Mouse (Mus musculus) c-Kit-positive CD71-positive TER-119-negative erythroid progenitor cells, embryonic 14.5 days (primary cell): Measurements from ENCODE around the gene Sbk3.
"Not testable (repeated sequence)": the region's sequence is repeated elsewhere in the genome, so short reads cannot be mapped to it uniquely, and the experiment has no call there.

ENCODE experiments used
- DNase-seq: peaks from one replicate; pipeline ENCODE4 v3.0.0-alpha.2; 2013; ENCODE audit warnings: low read depth

Sbk3 gene

DNA sequence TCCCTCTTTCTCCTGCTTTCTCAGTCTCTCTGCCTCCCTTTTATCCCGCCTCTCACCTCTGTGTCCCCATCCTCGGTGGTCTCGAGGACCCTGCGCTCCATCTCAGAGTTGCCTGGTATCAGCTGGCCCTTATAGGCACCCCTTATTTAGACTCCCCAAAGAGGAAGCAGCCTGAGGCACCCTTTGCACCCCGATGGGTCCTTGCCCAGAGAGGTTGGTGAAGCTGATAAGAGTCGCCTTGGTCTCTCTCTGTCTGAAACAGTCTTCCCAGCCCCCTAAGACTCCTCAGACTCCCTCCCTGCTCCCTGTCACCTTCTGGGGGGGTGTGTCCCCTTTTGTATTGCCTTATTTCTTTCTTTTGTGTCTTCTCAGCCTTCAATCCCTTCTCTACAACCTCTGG, at the start of gene Sbk3:
TSS of gene Sbk3 (minus strand) at position 101 of the 400 bp plus-strand sequence.
- DNase-seq = no peak

DNA sequence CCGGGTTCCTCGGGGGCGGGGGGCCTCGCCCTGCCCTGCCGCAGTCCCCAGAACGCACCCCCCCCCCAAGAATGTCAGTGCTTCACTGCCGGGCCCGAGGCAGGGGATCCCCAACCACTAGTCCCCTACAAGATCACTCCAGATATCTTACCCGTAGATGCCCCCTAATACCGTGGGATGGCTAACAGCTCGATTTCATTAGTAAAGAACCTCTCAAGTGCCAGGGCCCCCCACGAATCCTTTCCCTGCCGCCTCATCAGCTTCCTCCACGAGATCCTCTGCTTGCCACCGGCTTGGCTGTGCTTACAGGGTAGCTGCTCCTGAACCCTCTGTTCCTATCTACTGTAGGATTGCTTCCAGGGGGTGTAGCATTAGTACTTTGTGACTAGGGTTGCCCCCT, 49.7 kb upstream of the Sbk3 start:
- DNase-seq = no peak

DNA sequence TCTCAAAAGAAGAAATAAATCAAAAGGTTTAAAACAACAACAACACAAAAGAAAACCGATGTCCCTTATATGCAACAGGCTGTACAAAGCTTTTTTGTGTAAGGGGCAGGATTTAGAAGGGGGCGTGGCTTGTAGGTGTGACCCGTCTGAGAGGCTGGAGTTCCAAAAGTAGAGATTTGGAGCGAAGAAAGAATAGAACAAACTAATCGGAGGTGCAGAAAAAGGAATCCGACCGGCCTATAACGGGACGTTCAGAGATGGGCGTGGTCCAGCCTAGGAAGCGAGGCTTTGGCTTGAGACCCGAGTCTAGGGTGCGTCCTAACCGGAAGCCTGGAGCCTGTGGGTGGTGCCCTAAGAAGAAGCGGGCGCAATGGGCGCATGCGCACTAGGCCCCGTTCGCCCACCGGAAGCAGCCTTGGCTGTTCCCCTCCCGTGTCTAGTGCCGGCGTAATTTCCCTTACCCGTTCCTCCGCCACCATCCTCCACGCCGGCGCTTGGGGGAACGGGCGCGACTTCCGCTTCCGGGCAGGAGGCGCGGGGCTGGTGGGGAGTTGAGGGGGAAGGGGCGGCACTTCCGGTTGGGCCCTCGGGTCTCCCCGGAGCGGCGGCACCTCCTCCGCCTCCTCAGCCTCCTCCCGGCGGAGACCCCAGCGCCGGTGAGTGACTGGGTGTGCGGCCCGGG, 49.2 kb upstream of the Sbk3 start, which contains the start of the genes Zfp865 and Ccdc106:
TSS of gene Zfp865 (plus strand) at position 377 of the 682 bp plus-strand sequence.
TSS of gene Ccdc106 (plus strand) at position 554 of the 682 bp plus-strand sequence.
- peak; percentile 97 for DNase-seq

GRCm38 (mm10) chr7:5019576-5019975, 48.6 kb upstream of the Sbk3 start:
- not testable (repeated sequence) for DNase-seq

DNA sequence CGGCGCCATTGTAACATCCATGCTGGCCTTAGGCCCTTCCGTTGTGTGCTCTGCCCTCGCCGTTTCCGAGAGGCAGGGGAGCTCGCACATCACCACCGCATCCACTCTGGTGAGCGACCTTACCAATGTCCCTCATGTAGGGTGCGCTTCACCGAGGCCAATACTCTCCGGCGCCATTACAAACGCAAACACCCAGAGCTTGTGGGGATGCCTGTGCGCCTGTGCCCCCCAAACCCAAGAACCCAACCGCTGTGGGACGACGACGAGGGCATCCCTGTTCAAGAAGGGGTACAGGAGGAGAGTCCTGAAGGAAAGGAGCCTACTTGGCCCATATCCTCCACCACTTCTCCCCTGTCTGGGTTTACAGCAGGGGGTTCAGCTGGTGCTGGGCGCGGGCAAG, 47.0 kb upstream of the Sbk3 start:
- DNase-seq = no peak

DNA sequence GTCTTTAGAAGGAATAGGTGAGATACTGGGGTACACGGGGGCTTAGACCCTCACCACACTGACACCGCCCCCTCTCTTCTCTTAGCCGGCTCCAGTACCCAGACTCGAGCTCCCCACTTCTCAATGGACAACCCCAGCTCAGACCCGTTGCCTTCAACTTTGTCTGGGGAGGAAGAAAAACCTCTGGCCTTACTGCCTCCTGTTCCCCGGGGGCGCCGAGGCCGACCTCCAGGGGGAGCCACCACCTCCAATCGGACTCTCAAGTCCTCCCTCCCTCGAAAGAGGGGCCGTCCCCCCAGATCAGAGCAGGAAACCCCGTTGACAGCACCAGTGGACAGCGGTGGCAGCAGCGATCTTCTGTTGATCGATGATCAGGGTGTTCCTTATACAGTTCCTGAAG, 46.4 kb upstream of the Sbk3 start:
- DNase-seq = no peak

DNA sequence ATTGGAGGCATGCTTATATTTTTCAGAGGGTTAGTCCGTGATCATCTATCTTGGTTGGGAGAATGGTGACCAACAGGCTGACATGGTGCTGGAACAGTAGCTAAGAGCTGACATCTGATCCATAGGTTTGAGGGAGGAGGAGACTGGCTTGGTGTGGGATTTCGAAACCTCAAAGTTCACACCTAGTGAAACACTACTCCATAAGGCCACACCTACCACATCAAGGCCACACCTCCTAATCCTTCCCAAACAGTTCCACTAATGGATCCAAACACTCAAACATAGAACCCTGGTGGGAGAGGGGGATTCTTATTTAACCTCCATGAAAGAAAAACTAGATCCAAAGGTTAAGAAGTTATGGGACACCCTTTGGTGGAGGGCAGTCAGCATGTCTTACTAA, 46.0 kb upstream of the Sbk3 start:
- DNase-seq = no peak

DNA sequence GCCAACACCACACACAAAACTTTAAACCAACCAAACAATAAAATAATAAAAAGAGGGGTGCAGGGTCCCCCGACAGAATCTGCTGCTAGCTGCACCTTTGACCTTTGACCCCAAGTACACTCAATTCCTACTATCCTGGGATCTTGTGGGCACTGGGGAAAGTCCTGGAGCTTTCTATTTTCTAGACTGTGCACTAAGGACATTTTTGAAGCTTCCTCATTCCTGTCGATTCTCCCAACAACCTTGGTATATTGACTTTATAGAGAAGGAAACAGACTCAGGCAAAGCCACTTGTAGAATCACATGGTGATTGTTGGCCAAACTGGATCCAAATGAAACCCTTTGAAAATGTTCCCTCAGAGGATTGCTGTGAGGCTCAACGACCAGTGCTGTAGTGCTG, 45.1 kb upstream of the Sbk3 start:
- no peak for DNase-seq

GRCm38 (mm10) chr7:5015118-5016001, 44.4 kb upstream of the Sbk3 start, which contains the start of gene Gm44973:
Gm44973 (plus strand) TSS chr7:5015496.
- peak; percentile 90 for DNase-seq

GRCm38 (mm10) chr7:5014251-5015117, 43.5 kb upstream of the Sbk3 start, which contains the start of the genes Zfp524 and Fiz1:
Zfp524 (plus strand) TSS chr7:5014415.
Fiz1 (minus strand) TSS chr7:5014697.
- peak; percentile 97 for DNase-seq

- DNase-seq = no peak
Measured at GRCm38 (mm10) chr7:5012681-5013513, 41.9 kb upstream of the Sbk3 start.

DNA sequence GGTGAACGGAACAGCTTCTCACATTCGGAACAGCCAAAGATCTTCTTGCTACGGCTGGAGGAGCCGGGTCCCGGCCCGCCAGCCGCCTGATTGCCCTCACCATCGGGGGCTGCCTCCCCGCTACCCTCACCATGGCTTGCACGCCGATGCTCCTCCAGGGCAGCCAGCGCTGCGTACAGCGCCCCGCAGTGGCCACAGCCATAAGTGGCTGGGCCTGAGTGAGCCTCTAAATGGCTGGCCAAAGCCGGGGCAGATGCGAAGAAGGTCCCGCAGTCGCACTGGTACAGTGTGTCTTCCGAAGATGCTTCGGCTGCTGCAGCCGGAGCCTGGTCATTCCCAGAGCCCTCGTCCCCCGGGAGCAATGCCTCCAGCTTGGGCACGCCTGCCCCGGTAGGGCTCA, 37.3 kb upstream of the Sbk3 start:
- no peak for DNase-seq

GRCm38 (mm10) chr7:5002876-5003275, 31.9 kb upstream of the Sbk3 start:
- not testable (repeated sequence) for DNase-seq

GRCm38 (mm10) chr7:4999876-5000275, 28.9 kb upstream of the Sbk3 start:
- no peak for DNase-seq

DNA sequence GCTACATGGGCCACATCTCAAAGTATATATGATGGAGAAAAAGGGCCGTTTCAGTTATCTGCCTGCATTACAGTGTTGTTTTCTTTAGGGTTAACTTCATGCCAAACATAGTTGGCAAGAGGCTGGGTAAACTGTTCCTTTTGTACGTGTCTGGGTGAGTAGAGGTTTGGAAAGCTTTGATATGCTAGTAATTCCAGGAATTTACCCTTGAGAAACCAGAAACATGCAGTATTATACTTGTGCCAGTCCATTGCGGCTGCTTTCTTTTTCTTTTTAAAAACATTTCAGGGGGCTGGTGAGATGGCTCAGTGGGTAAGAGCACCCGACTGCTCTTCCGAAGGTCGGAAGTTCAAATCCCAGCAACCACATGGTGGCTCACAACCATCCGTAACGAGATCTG, 26.0 kb upstream of the Sbk3 start:
- no peak for DNase-seq

DNA sequence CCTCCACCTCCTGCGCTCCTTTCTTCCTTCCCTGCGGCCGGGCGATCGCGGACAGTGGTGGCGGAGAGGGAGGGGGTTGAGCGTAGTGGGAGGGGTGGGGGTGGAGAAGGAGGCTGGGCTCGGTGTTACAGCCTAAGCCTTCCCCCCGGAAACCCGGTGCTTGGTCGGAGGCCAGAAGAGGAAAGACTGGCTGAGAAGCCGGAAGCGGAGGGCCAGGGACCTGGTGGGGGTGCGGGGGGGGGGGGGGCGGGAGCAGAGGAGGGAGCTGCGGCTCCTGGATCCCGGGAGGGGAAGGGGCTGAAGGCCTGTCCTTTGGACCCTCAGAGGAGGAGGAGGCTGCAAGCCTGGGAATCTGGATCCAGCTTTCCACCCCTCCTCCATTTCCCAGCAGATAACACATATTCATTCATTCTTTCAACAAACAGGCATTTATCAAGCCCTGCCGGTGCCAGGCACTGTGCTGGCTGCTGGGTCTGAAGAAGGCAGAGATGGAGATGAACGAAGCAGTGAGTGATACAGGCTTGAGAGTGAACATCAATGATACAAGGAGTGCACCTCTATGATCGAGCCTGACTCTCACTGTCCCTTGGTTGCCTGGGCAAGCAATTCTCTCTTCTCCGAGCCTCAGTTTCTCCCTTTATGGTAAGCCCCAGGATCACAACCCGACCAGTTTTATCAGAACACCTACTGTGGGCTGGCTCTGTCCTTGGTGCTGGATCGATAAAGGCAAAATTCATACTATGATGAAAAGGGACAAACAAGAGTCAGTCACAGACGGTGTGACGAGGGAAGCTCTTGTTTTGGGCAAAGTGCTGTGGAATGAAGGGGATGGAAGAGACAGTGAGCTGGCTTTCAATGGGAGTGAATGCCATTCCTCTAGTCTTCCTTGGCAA, 25.3 kb upstream of the Sbk3 start, which contains the start of gene Zfp579:
TSS of gene Zfp579 (minus strand) at position 156 of the 893 bp plus-strand sequence.
- DNase-seq = no peak

GRCm38 (mm10) chr7:4995268-4996002, 24.5 kb upstream of the Sbk3 start:
- no peak for DNase-seq

- DNase-seq = no peak
Measured at GRCm38 (mm10) chr7:4993999-4994788, 23.2 kb upstream of the Sbk3 start.
